Mouse (Mus musculus) forebrain, postnatal 0 days (tissue): ENCODE data around the gene Tbl3. TPM values are rescaled to one million over a fixed set of nuclear protein-coding genes. Genes with fewer than 3 reads are reported as not detected.

ENCODE experiments used
- ATAC-seq: fragments of 200-750 bp; cut with Nextera tagmentation; 2 replicates; pipeline ENCODE4 v1.8.0; 2017; ENCODE audit warnings: mild to moderate bottlenecking, moderate library complexity
- DNase-seq: peaks from one replicate; pipeline ENCODE4 v3.0.0-alpha.2; 2015
- H3K27ac ChIP-seq: fragments of 300-500 bp; sonication (generic); 2 replicates; pipeline ENCODE4 v1.5.1; 2014; ENCODE audit warnings: low read depth, mild to moderate bottlenecking, antibody characterized with exemption, low read length, moderate library complexity, mixed read lengths
- H3K27me3 ChIP-seq: fragments of 300-500 bp; sonication (generic); 2 replicates; pipeline ENCODE4 v1.6.1; 2014; ENCODE audit warnings: mild to moderate bottlenecking, low read length, mixed read lengths; ENCODE audit not compliant: insufficient read depth
- H3K36me3 ChIP-seq: fragments of 300-500 bp; sonication (generic); 2 replicates; pipeline ENCODE4 v1.6.1; 2014; ENCODE audit warnings: mild to moderate bottlenecking, moderate library complexity; ENCODE audit not compliant: insufficient read depth
- H3K4me1 ChIP-seq: fragments of 300-500 bp; sonication (generic); 2 replicates; pipeline ENCODE4 v1.6.1; 2014; ENCODE audit warnings: antibody characterized with exemption; ENCODE audit not compliant: insufficient read depth
- H3K4me2 ChIP-seq: fragments of 300-500 bp; sonication (generic); 2 replicates; pipeline ENCODE4 v1.6.1; 2014; ENCODE audit warnings: low read depth, mild to moderate bottlenecking, moderate library complexity
- H3K4me3 ChIP-seq: fragments of 300-500 bp; sonication (generic); 2 replicates; pipeline ENCODE4 v1.5.1; 2014; ENCODE audit warnings: low read depth, low read length, mixed read lengths
- H3K9ac ChIP-seq: fragments of 300-500 bp; sonication (generic); 2 replicates; pipeline ENCODE4 v1.6.1; 2014; ENCODE audit warnings: mild to moderate bottlenecking
- H3K9me3 ChIP-seq: fragments of 300-500 bp; sonication (generic); 2 replicates; pipeline ENCODE4 v1.6.1; 2016; ENCODE audit warnings: low read length
- CTCF ChIP-seq: sonication (generic); IDR thresholded peaks from 2 replicates; pipeline ENCODE4 v1.5.1; 2016; ENCODE audit warnings: antibody characterized with exemption, control low read depth, low read depth
- WGBS: fragments of 180-500 bp; shearing (Covaris S2); extraction: QIAGEN DNeasy Blood & Tissue Kit; methylation state at CpG from one replicate; pipeline ENCODE4 v1.1.7; 2014; 5-methylcytosine and 5-hydroxymethylcytosine counted together
- polyA plus RNA-seq: library from polyadenylated mRNA; unstranded; fragments of >200 nt; fragmentation: Nextera tagmentation; extraction: Ambion mirVana; gene quantifications from 2 replicates; pipeline ENCODE4 v1.2.1, GENCODE M21; 2015
- total RNA-seq: library from RNA; depleted of rRNA; stranded (reverse); fragments of >200 nt; gene quantifications from 2 replicates; pipeline ENCODE4 v1.2.3, GENCODE M21; 2014; rRNA removed

Gene Tbl3
- total RNA-seq (39.0 and 59.2 TPM in 2 replicates), polyA plus RNA-seq (45.7 and 48.0 TPM in 2 replicates)

DNA sequence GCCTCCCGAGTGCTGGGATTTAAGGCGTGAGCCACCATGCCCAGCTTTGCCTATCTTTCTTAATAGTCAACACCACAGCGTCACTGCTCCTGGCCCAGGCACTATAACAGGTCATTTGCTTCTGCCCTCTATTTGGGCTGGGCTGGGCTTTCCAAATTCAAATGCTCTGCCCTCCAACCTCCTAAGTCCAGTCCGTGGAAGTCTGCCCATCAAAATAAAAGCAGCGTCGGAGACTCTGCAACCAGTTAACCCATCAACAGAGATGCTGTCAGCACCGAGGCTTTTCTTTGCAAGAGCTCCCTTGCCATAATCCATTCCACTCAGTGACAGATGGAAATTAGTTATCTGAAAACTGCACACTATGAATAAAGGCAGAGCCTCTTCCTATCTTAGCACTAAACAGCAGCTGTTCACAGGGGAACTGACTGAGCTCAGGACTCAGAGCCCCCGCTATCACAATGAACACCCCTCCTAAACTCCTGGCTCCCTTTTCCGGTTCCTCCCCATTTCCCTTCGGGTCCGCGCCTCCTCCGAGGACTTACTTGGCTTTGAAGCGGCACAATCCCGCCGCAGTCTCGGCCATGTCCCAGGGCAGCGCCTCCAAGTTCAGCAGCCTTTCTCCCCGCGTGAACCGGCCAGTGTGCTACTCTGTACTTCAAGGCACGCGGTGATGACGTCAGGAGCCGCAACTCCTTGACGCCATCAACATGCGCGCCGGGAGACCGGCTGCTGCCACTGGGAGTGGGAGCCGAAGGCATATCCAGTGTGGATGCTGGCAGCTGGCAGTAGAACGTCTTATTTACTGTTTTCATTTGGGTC is at the start of gene Tbl3:
Tbl3 (minus strand) TSS at position 679 of the 819 bp plus-strand sequence.
- DNase-seq, result peak; percentile 98
- Histone ChIP-seq H3K9me3 (no peaks in the 10 kb centered on the region), H3K36me3 (peaks cover 27% of the 10 kb centered on the region), H3K27ac (peak within 1 kb of the TSS; percentile 67), H3K9ac (peak within 1 kb of the TSS; percentile 62), H3K4me1 (peaks cover 3% of the 10 kb centered on the region; the same call in 1 of the 2 replicates), H3K4me2 (peak within 1 kb of the TSS; percentile 62), H3K4me3 (peak within 1 kb of the TSS; percentile 58), H3K27me3 (no peaks in the 10 kb centered on the region)
- no peak for TF ChIP-seq CTCF
- WGBS, result 4% methylated on average over 32 of the region's 32 CpGs
- peak; percentile 97 for ATAC-seq

DNA sequence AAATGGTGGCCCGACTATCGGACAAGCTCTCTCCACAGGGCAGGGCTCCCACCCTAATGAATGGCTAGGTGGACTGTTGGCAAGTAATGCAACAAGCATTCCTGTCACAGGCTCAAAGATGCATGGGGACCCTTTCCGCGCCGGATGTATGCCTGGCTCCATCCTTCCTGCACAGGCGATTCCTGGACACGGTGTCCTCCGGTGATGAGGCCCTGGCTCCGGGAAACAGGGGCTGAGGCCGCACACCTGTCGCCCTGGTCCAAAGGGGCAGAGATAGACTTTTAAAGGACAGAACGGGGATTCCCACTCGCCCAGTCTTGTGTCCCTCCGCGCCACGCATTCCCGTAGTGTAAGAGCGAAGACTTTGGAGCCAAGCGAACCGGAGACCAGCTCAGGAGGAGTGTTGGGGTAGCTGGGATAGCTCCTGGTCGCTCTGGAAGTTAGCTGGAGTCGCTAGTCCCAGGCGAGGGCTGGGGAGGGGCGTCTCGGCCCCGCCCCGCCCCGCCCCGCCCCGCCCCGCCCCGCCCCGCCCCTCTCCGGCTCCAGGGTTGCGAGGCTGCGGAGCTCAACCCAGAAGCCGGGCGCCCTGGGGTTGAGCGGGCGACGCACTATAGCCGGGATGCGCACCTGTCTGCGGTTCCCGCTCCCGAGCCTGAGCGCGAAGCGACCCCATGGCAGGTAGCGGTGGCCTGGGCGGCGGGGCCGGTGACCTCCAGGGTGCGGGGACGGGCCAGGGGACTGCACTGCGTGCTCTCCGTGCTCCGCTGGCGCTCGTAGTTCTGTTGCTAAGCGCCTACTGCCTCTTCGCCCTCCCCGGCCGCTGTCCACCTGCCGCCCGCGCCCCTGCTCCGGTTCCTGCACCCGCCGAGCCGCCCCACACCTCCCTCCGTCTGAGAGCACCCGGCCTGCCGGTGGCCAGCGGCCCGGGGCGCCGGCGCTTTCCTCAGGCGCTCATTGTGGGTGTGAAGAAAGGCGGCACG is 45.2 kb upstream of the Tbl3 start, which contains the start of gene Hs3st6:
Hs3st6 (plus strand) TSS at position 574 of the 980 bp plus-strand sequence.
- 0 out of 2 replicates have a peak within 1 kb of the TSS, but pooled peaks have one; percentile 14 for H3K9ac ChIP-seq
- H3K27me3 ChIP-seq, result peaks cover 37% of the 10 kb centered on the region
- H3K36me3 ChIP-seq, result no peaks in the 10 kb centered on the region
- no peak within 1 kb of the TSS for H3K27ac ChIP-seq
- peak within 1 kb of the TSS; percentile 72 for H3K4me2 ChIP-seq
- ATAC-seq (peak; percentile 27; the same call in 1 of the 2 replicates), DNase-seq (no peak)
- H3K4me3 ChIP-seq, result peak within 1 kb of the TSS; percentile 37
- no peaks in the 10 kb centered on the region for H3K9me3 ChIP-seq
- 3% methylated on average over 59 of the region's 82 CpGs for WGBS
- peaks cover 4% of the 10 kb centered on the region; the same call in 1 of the 2 replicates for H3K4me1 ChIP-seq
- TF ChIP-seq CTCF, result no peak

DNA sequence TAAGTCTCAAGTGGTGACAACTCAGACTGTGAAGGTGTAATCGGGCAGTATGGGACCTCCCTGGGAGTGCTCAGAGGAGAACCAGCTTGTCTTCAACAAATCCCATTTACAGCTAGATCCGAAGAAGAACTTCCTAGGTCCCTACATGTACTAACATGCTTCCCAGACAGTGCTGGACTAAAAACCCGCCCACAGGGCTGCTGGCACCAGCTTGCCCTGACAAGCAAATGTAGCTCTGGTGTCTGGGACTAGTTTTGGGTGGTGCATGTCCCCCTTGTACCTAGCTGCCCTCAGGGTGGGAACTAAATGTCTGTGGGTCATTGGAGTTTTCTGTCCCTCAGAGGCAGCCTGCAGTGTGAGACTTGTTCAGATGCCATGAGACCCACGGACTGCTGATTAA is 44.1 kb upstream of the Tbl3 start:
- 18% methylated on average over 4 of the region's 4 CpGs for WGBS
- Histone ChIP-seq H3K4me2 (no peak overlapping the region), H3K27ac (no peak overlapping the region), H3K27me3 (peaks cover 37% of the 10 kb centered on the region), H3K4me3 (no peak overlapping the region), H3K9ac (no peak overlapping the region), H3K4me1 (peaks cover 4% of the 10 kb centered on the region; the same call in 1 of the 2 replicates), H3K9me3 (no peaks in the 10 kb centered on the region), H3K36me3 (no peaks in the 10 kb centered on the region)
- DNase-seq (no peak), ATAC-seq (no peak)
- TF ChIP-seq CTCF, result no peak

DNA sequence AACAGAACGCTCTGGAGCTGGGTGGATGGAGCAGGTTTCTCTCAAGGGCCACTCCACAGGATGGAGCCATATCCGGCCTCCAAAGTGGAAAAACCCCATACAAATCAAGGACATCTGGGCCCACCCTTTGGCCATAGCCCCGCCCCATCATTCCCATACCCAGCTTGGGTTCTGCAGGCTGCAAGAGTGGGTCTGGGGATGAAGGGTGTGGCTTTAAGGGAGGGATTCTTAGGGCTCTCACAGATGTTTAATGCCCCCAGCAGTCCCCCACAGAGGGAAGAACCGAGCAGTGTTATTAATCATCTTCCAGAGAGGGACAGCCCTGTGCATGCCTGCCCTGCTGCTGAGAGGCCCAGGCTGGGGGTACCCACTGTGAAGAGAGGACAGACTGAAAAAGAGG is 39.5 kb upstream of the Tbl3 start:
- H3K9ac ChIP-seq, result no peak overlapping the region
- ATAC-seq (no peak), DNase-seq (no peak)

DNA sequence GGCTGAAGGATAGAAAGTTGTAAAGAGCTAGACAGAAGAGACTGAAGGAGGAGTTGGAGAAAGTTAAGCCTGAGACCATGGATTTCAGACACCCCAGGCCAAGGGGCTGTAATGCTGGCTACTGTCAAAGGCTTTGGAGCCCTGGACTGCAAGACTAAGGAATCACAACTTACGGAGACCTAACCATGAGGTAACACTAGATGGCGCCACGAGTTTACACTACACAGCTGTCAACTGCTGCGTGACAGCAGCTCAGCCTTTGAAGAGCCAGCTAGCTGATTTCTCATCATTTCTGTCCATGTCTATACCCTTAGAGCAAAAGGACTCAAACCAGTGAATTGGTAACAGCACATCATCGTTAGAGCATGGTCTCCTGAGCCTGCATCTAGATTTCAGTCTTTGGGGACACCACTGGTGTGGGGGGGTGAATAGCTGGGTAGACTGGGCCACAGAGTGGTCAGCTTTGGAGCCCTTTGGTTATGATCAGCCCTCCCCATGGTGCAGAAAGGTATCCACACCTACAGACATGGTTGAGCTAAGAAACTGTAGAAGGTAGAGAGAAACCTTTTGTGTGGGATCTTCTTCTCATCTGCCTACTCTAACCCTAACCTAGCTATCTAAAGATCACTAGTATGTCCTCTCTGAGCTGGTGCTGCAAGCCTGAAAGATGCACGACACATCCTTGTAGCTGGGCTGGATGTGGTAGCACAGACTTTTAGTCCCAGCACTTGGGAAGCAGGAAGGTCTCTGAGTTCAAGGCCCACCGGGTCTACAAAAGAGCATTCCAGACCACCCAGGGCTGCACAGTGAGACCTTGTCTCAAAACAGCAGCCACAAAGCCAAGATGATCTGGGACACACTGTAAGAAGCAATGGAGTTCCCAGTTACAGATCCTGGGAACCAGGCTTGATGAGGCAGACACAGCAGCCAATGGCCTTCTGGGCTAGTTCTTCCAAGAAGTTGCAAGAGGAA is 38.4 kb upstream of the Tbl3 start:
- Histone ChIP-seq H3K9me3 (no peaks in the 10 kb centered on the region), H3K4me2 (no peak overlapping the region), H3K27me3 (peaks cover 5% of the 10 kb centered on the region), H3K36me3 (peaks cover 5% of the 10 kb centered on the region; the same call in 1 of the 2 replicates), H3K9ac (no peak overlapping the region), H3K27ac (no peak overlapping the region), H3K4me1 (no peaks in the 10 kb centered on the region), H3K4me3 (no peak overlapping the region)
- DNase-seq (peak; percentile 91), ATAC-seq (peak; percentile 89)
- 21% methylated on average over 7 of the region's 7 CpGs for WGBS
- peak; percentile 92 for TF ChIP-seq CTCF

More for the DNA sequence above, 39.5 kb upstream of the Tbl3 start:
- Histone ChIP-seq H3K36me3 (peaks cover 2% of the 10 kb centered on the region; the same call in 1 of the 2 replicates), H3K4me2 (no peak overlapping the region), H3K9me3 (no peaks in the 10 kb centered on the region), H3K4me3 (no peak overlapping the region), H3K4me1 (no peaks in the 10 kb centered on the region), H3K27ac (no peak overlapping the region), H3K27me3 (peaks cover 5% of the 10 kb centered on the region)
- 62% methylated on average over 4 of the region's 4 CpGs for WGBS
- TF ChIP-seq CTCF, result no peak
